Mouse (Mus musculus): ENCODE measurements at regions not wholly inside any gene's neighbourhood (a gene's known extent, or its start where the extent isn't known, plus 50 kb on each side); places are given as distances from the start of the nearest gene placed in this dataset.

DNA sequence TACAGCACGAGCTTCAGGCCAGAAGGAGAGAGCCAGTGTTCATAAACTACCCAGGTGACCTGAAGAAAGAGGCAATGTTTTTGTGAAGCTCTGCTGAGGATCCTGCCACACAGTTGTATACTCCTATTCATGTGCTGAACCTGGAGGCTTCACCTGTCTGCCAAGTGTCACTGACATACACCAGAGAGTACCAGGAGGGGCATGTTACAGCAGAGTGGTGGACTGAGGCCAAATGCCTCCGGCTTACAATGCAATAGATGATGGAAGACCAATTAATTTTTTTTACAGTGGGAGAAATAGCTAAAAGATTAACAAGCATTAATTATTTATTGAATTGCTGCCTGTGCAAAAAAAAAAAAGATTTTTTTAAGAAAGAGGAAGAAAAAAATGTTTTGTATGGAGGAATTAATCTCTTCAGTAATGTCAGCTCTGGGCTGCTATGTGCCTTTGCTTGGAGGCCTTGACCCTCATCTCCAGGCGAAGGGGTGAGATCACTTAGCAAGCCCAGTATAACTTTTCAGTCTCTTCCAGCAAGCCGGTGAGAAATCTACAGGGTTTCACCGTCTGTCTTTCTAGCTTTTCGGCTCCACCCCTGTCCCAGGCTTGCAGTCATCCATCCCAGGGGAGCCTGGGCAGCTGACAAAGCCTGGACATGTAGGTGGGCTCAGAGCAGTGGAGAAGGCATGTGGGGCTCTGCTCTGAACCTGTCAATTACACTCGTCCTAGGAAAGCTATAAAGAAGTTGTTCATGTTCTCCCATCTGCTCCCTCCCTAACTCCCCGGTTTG, 144.0 kb upstream of the Tmem45b start:
- TF ChIP-seq CTCF (IDR thresholded peaks at IDR 0.05; ENCODE audit: borderline replicate concordance, control insufficient read depth, extremely low read depth, insufficient read depth, low read length, poor library complexity) = no peak
- no peak for TF ChIP-seq POLR2A (IDR thresholded peaks at IDR 0.05; ENCODE audit: control insufficient read depth, extremely low read depth, insufficient read depth, low read length, poor library complexity)
